Mouse (Mus musculus) MEL (cell line): ENCODE data around the gene Cttnbp2. TPM values are rescaled to one million over a fixed set of nuclear protein-coding genes. Genes with fewer than 3 reads are reported as not detected.

ENCODE experiments used
- DNase-seq: peaks from one replicate; pipeline ENCODE4 v3.0.0; 2011; ENCODE audit warnings: low read depth, low spot score
- H3K27ac ChIP-seq: 2 replicates; pipeline ENCODE4 v1.5.1; 2012; ENCODE audit warnings: low read depth, mild to moderate bottlenecking, control low read depth, low read length, moderate library complexity; ENCODE audit not compliant: control insufficient read depth
- H3K27me3 ChIP-seq, 2 experiments: fragments of 150-350 bp in 1 of 2; sonication (generic) in 1 of 2; 2 replicates each; pipeline ENCODE4 v1.6.1; 2012; ENCODE audit warnings: low read length in 2 of 2, mild to moderate bottlenecking in 2 of 2, improper control_type of control experiment in 1 of 2, moderate library complexity in 1 of 2; ENCODE audit not compliant: insufficient read depth in 2 of 2, control insufficient read depth in 1 of 2
- H3K36me3 ChIP-seq, 2 experiments: 2 replicates each; pipeline ENCODE4 v1.6.1; 2012 to 2014; ENCODE audit warnings: low read length in 2 of 2, improper control_type of control experiment in 1 of 2, inconsistent platforms in 1 of 2, mild to moderate bottlenecking in 1 of 2; ENCODE audit not compliant: insufficient read depth in 2 of 2, control insufficient read depth in 1 of 2
- H3K4me1 ChIP-seq, 2 experiments: fragments of 150-350 bp in 1 of 2; sonication (generic) in 1 of 2; 2 replicates each; pipeline ENCODE4 v1.6.1; 2012; ENCODE audit warnings: low read length in 2 of 2, improper control_type of control experiment in 1 of 2, mild to moderate bottlenecking in 1 of 2; ENCODE audit not compliant: insufficient read depth in 2 of 2, control insufficient read depth in 1 of 2
- H3K4me3 ChIP-seq, 2 experiments: fragments of 150-350 bp in 1 of 2; sonication (generic) in 1 of 2; 2 replicates each; pipeline ENCODE4 v1.5.1; 2012; ENCODE audit warnings: low read depth in 2 of 2, low read length in 2 of 2, mild to moderate bottlenecking in 2 of 2, moderate library complexity in 2 of 2, control low read depth in 1 of 2, improper control_type of control experiment in 1 of 2; ENCODE audit not compliant: control insufficient read depth in 1 of 2, insufficient read depth in 1 of 2
- H3K79me2 ChIP-seq: 2 replicates; pipeline ENCODE4 v1.6.1; 2012; ENCODE audit warnings: mild to moderate bottlenecking, low read length, moderate library complexity; ENCODE audit not compliant: control insufficient read depth, poor library complexity, insufficient read depth
- H3K9ac ChIP-seq: 2 replicates; pipeline ENCODE4 v1.6.1; 2012; ENCODE audit warnings: low read depth, mild to moderate bottlenecking, control low read depth, low read length, moderate library complexity; ENCODE audit not compliant: control insufficient read depth, poor library complexity, severe bottlenecking
- H3K9me3 ChIP-seq: fragments of 150-350 bp; sonication (generic); replicated peaks from 2 replicates; pipeline ENCODE4 v1.6.1; 2012; ENCODE audit warnings: mild to moderate bottlenecking, low read length, improper control_type of control experiment, moderate library complexity; ENCODE audit not compliant: insufficient read depth
- BHLHE40 ChIP-seq: IDR thresholded peaks from 2 replicates; pipeline ENCODE4 v1.6.1; 2012; ENCODE audit warnings: low read depth, mild to moderate bottlenecking, inconsistent platforms, low read length, improper control_type of control experiment, borderline replicate concordance
- CHD2 ChIP-seq: IDR thresholded peaks from 2 replicates; pipeline ENCODE4 v1.6.1; 2011; ENCODE audit warnings: low read length, improper control_type of control experiment
- CTCF ChIP-seq, 3 experiments: IDR thresholded peaks in 2 of 3; conservative IDR thresholded peaks in 1 of 3; 2 replicates each; pipeline ENCODE4 v1.5.1; 2011 to 2012; ENCODE audit warnings: low read length in 3 of 3, low read depth in 2 of 3, mild to moderate bottlenecking in 2 of 3, improper control_type of control experiment in 1 of 3, inconsistent platforms in 1 of 3, mixed read lengths in 1 of 3, moderate library complexity in 1 of 3; ENCODE audit not compliant: control insufficient read depth in 1 of 3, insufficient read depth in 1 of 3, poor library complexity in 1 of 3, severe bottlenecking in 1 of 3
- ELF1 ChIP-seq: IDR thresholded peaks from 2 replicates; pipeline ENCODE4 v1.6.1; 2014; ENCODE audit warnings: low read depth, mild to moderate bottlenecking, inconsistent platforms, low read length, improper control_type of control experiment, moderate library complexity
- HCFC1 ChIP-seq: IDR thresholded peaks from 2 replicates; pipeline ENCODE4 v1.6.1; 2012; ENCODE audit warnings: low read depth, mild to moderate bottlenecking, inconsistent platforms, low read length, improper control_type of control experiment, moderate library complexity
- KAT2A ChIP-seq: conservative IDR thresholded peaks from 2 replicates; pipeline ENCODE4 v1.6.1; 2012; ENCODE audit warnings: low read depth, low read length, improper control_type of control experiment, inconsistent platforms
- MAX ChIP-seq: IDR thresholded peaks from 2 replicates; pipeline ENCODE4 v1.6.1; 2011; ENCODE audit warnings: low read length, improper control_type of control experiment
- MEF2A ChIP-seq: IDR thresholded peaks from 2 replicates; pipeline ENCODE4 v1.6.1; 2014; ENCODE audit warnings: low read depth, mild to moderate bottlenecking, inconsistent platforms, low read length, improper control_type of control experiment; ENCODE audit not compliant: poor library complexity, insufficient replicate concordance, severe bottlenecking; ENCODE audit errors: extremely low read depth
- MYB ChIP-seq: IDR thresholded peaks from 2 replicates; pipeline ENCODE4 v1.6.1; 2011; ENCODE audit warnings: mild to moderate bottlenecking, low read depth, low read length, improper control_type of control experiment
- POLR2A ChIP-seq, 2 experiments: IDR thresholded peaks; 2 replicates each; pipeline ENCODE4 v1.6.1; 2011 to 2012; ENCODE audit warnings: low read length in 2 of 2, mild to moderate bottlenecking in 2 of 2, control low read depth in 1 of 2, improper control_type of control experiment in 1 of 2, low read depth in 1 of 2, moderate library complexity in 1 of 2; ENCODE audit not compliant: control insufficient read depth in 1 of 2, insufficient read depth in 1 of 2, poor library complexity in 1 of 2
- POLR2AphosphoS2 ChIP-seq: IDR thresholded peaks from 2 replicates; pipeline ENCODE4 v1.6.1; 2011; ENCODE audit warnings: low read length, improper control_type of control experiment
- POLR2AphosphoS5 ChIP-seq: IDR thresholded peaks from 2 replicates; pipeline ENCODE4 v1.6.1; 2012; ENCODE audit warnings: low read depth, borderline replicate concordance, mild to moderate bottlenecking, inconsistent platforms, low read length, moderate library complexity, mixed read lengths
- RCOR1 ChIP-seq: IDR thresholded peaks from 2 replicates; pipeline ENCODE4 v1.6.1; 2012; ENCODE audit warnings: low read depth, mild to moderate bottlenecking, inconsistent platforms, low read length, improper control_type of control experiment
- SIN3A ChIP-seq: IDR thresholded peaks from 2 replicates; pipeline ENCODE4 v1.6.1; 2012; ENCODE audit warnings: low read length, improper control_type of control experiment, inconsistent platforms
- SMC3 ChIP-seq: IDR thresholded peaks from 2 replicates; pipeline ENCODE4 v1.6.1; 2011; ENCODE audit warnings: low read depth, low read length, improper control_type of control experiment
- TAL1 ChIP-seq: IDR thresholded peaks from 2 replicates; pipeline ENCODE4 v1.6.1; 2012; ENCODE audit warnings: mild to moderate bottlenecking, inconsistent platforms, low read length, moderate library complexity, mixed read lengths
- TCF12 ChIP-seq: IDR thresholded peaks from 2 replicates; pipeline ENCODE4 v1.6.1; 2014; ENCODE audit warnings: low read depth, mild to moderate bottlenecking, inconsistent platforms, low read length, improper control_type of control experiment, moderate library complexity
- UBTF ChIP-seq: IDR thresholded peaks from 2 replicates; pipeline ENCODE4 v1.6.1; 2012; ENCODE audit warnings: low read depth, mild to moderate bottlenecking, inconsistent platforms, low read length, improper control_type of control experiment, moderate library complexity, borderline replicate concordance; ENCODE audit not compliant: insufficient read depth
- USF1 ChIP-seq: IDR thresholded peaks from 2 replicates; pipeline ENCODE4 v1.6.1; 2014; ENCODE audit warnings: low read depth, mild to moderate bottlenecking, inconsistent platforms, low read length, improper control_type of control experiment, moderate library complexity
- ZKSCAN1 ChIP-seq: IDR thresholded peaks from 2 replicates; pipeline ENCODE4 v1.6.1; 2012; ENCODE audit warnings: low read depth, mild to moderate bottlenecking, inconsistent platforms, low read length, improper control_type of control experiment, moderate library complexity
- ZNF384 ChIP-seq: IDR thresholded peaks from 2 replicates; pipeline ENCODE4 v1.6.1; 2012; ENCODE audit warnings: low read depth, mild to moderate bottlenecking, inconsistent platforms, low read length, improper control_type of control experiment
- polyA plus RNA-seq, 2 experiments: library from polyadenylated mRNA; stranded (reverse) in 1 of 2; unstranded in 1 of 2; fragments of >175 nt in 1 of 2; fragments of >200 nt in 1 of 2; gene quantifications; 2 replicates each; pipeline versions ENCODE4 v1.2.1 to v1.2.4; 2012; ENCODE audit warnings: low replicate concordance in 2 of 2, low read depth in 1 of 2; ENCODE audit not compliant: insufficient read length in 2 of 2, insufficient read depth in 1 of 2, missing spikeins in 1 of 2
- total RNA-seq: library from RNA; depleted of rRNA; stranded (reverse); fragments of 300-350 nt; gene quantifications from 2 replicates; pipeline ENCODE4 v1.2.3, GENCODE M21; 2012

The Cttnbp2 gene
- total and polyA plus RNA-seq, 3 experiments = 0.77 to 1.2 TPM; not detected in 1

- Histone ChIP-seq H3K79me2 (no peaks in the 10 kb centered on the region), H3K4me1 (peaks cover 0 to 5% of the 10 kb centered on the region in 2 experiments; a peak in 2 of 4 replicates), H3K27ac (no peak overlapping the region), H3K36me3 (peaks cover 0 to 5% of the 10 kb centered on the region in 2 experiments; a peak in 2 of 4 replicates)
- DNase-seq = no peak
- TF ChIP-seq ZKSCAN1 (no peak), POLR2A (IDR thresholded peaks at IDR 0.05; ENCODE audit: control insufficient read depth in 1 of 2, insufficient read depth in 1 of 2, low read depth in 1 of 2, low read length in 2 of 2, poor library complexity in 1 of 2) (no peak), USF1 (no peak), ZNF384 (no peak), SMC3 (no peak), RCOR1 (no peak), ELF1 (no peak), UBTF (no peak), TCF12 (no peak), MYB (no peak), POLR2AphosphoS5 (no peak), MAX (no peak), TAL1 (no peak)
- TF ChIP-seq, all 39 proteins: peak for 0
- H3K27me3 ChIP-seq = no peaks in the 10 kb centered on the region
- no peaks in the 10 kb centered on the region for H3K9me3 ChIP-seq
- H3K4me3 ChIP-seq = no peak overlapping the region
- H3K9ac ChIP-seq = no peak overlapping the region
Observed at GRCm38 (mm10) chr6:18424822-18425221, 89.8 kb downstream of the Cttnbp2 start.

GRCm38 (mm10) chr6:18424367-18424766 lies 90.3 kb downstream of the Cttnbp2 start:
- no peaks in the 10 kb centered on the region for H3K9me3 ChIP-seq
- H3K27ac ChIP-seq = no peak overlapping the region
- H3K4me3 ChIP-seq = no peak overlapping the region
- H3K4me1 ChIP-seq = peaks cover 0 to 5% of the 10 kb centered on the region in 2 experiments; a peak in 2 of 4 replicates
- DNase-seq = no peak
- no peaks in the 10 kb centered on the region for H3K27me3 ChIP-seq
- no peaks in the 10 kb centered on the region for H3K79me2 ChIP-seq
- no peak for TF ChIP-seq BHLHE40
- TF ChIP-seq CTCF (IDR thresholded peaks at IDR 0.05 in 2 of 3, conservative IDR thresholded peaks at IDR 0.05 in 1 of 3; ENCODE audit: control insufficient read depth in 1 of 3, insufficient read depth in 1 of 3, low read depth in 2 of 3, low read length in 3 of 3, poor library complexity in 1 of 3, severe bottlenecking in 1 of 3) = no peak
- no peak for TF ChIP-seq MEF2A
- no peak for TF ChIP-seq SMC3
- no peak for TF ChIP-seq MAX
- TF ChIP-seq POLR2AphosphoS5 = no peak
- TF ChIP-seq KAT2A = no peak
- TF ChIP-seq HCFC1 = no peak
- TF ChIP-seq SIN3A = no peak
- TF ChIP-seq CHD2 = no peak
- no peak for TF ChIP-seq MYB
- TF ChIP-seq USF1 = no peak
- TF ChIP-seq POLR2AphosphoS2 = no peak
- peaks cover 0 to 5% of the 10 kb centered on the region in 2 experiments; a peak in 2 of 4 replicates for H3K36me3 ChIP-seq
- no peak overlapping the region for H3K9ac ChIP-seq
